Mouse (Mus musculus) heart, embryonic 11.5 days (tissue): Measurements from ENCODE around the gene Abcb8. TPM values are rescaled to one million over a fixed set of nuclear protein-coding genes. Genes with fewer than 3 reads are reported as not detected.

Source experiments
- ATAC-seq: fragments of 200-750 bp; cut with Nextera tagmentation; replicated peaks from 2 replicates; pipeline ENCODE4 v1.8.0; 2017; ENCODE audit warnings: moderate library complexity; ENCODE audit not compliant: insufficient number of reproducible peaks, low FRiP score, low TSS enrichment
- H3K27ac ChIP-seq: fragments of 300-500 bp; sonication (generic); 2 replicates; pipeline ENCODE4 v1.5.1; 2014; ENCODE audit warnings: mild to moderate bottlenecking, low read depth, low read length
- H3K27me3 ChIP-seq: fragments of 300-500 bp; sonication (generic); 2 replicates; pipeline ENCODE4 v1.6.1; 2014; ENCODE audit warnings: mild to moderate bottlenecking, low read length, mixed read lengths; ENCODE audit not compliant: control insufficient read depth, insufficient read depth
- H3K36me3 ChIP-seq: fragments of 300-500 bp; sonication (generic); 2 replicates; pipeline ENCODE4 v1.6.1; 2014; ENCODE audit warnings: mild to moderate bottlenecking, low read length, moderate library complexity, mixed read lengths; ENCODE audit not compliant: control insufficient read depth, insufficient read depth
- H3K4me1 ChIP-seq: fragments of 300-500 bp; sonication (generic); 2 replicates; pipeline ENCODE4 v1.6.1; 2014; ENCODE audit warnings: low read length; ENCODE audit not compliant: control insufficient read depth, insufficient read depth
- H3K4me2 ChIP-seq: fragments of 300-500 bp; sonication (generic); 2 replicates; pipeline ENCODE4 v1.6.1; 2014; ENCODE audit warnings: mild to moderate bottlenecking, moderate library complexity
- H3K4me3 ChIP-seq: fragments of 300-500 bp; sonication (generic); 2 replicates; pipeline ENCODE4 v1.5.1; 2014; ENCODE audit warnings: low read depth, low read length
- H3K9ac ChIP-seq: fragments of 300-500 bp; sonication (generic); 2 replicates; pipeline ENCODE4 v1.6.1; 2014; ENCODE audit warnings: mild to moderate bottlenecking, low read depth, low read length, moderate library complexity
- H3K9me3 ChIP-seq: fragments of 300-500 bp; sonication (generic); replicated peaks from 2 replicates; pipeline ENCODE4 v1.6.1; 2016; ENCODE audit warnings: low read length; ENCODE audit not compliant: control insufficient read depth
- WGBS: fragments of 180-500 bp; shearing (Covaris S2); extraction: QIAGEN DNeasy Blood & Tissue Kit; methylation state at CpG from one replicate; pipeline ENCODE4 v1.1.7; 2014; ENCODE audit not compliant: insufficient replicate concordance; 5-methylcytosine and 5-hydroxymethylcytosine counted together
- polyA plus RNA-seq: library from polyadenylated mRNA; unstranded; fragments of >200 nt; fragmentation: Nextera tagmentation; extraction: Ambion mirVana; gene quantifications from 2 replicates; pipeline ENCODE4 v1.2.1, GENCODE M21; 2014

Gene Abcb8
- polyA plus RNA-seq, 1 experiment from 2014 or later = 44.6 TPM

DNA sequence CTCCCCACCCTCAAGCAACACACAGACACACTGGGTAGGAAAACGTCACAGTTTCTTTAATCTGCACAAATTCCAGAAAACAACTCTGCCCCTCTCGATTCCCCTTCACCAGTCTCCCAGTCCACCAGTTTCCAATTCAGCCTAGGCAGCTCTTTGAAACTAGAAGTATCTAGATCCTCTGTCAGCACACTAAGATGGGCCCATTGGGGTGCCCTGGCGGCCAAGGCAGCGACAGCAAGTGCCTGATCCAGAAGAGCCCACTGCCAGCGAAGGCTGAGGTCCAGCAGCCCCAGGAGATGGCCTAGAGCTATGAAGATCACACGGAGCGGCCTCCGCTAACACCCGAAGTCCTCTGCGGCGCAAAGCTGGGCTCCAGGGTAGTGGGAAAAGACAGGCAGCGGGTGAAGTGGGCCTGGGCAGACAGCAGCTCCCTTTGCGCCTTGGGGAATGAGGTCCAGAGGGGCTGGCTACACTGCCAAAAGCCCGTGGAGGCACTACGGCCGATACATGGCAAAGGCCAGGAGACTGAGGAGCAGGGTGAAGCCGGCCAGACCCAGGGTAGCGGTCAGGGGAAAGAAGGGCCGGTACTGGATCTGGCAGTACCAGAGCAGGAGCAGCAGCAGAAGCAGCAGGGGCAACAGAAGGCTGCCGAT, 52.1 kb downstream of the Abcb8 start:
- H3K36me3 ChIP-seq = peaks cover 13% of the 10 kb centered on the region
- H3K9me3 ChIP-seq = no peaks in the 10 kb centered on the region
- H3K9ac ChIP-seq = peak overlapping the region; percentile 97
- peak overlapping the region; percentile 85 for H3K4me2 ChIP-seq
- peaks cover 22% of the 10 kb centered on the region for H3K4me1 ChIP-seq
- no peak for ATAC-seq
- peak overlapping the region; percentile 89 for H3K4me3 ChIP-seq
- H3K27ac ChIP-seq = peak overlapping the region; percentile 94
- WGBS = 54% methylated on average over 20 of the region's 20 CpGs
- H3K27me3 ChIP-seq = no peaks in the 10 kb centered on the region

GRCm38 (mm10) chr5:24446630-24447029, 53.2 kb downstream of the Abcb8 start:
- Histone ChIP-seq H3K36me3 (peaks cover 6% of the 10 kb centered on the region), H3K4me3 (no peak overlapping the region), H3K9ac (no peak overlapping the region), H3K4me2 (peak overlapping the region; percentile 83; the same call in 1 of the 2 replicates), H3K4me1 (peaks cover 27% of the 10 kb centered on the region), H3K9me3 (no peaks in the 10 kb centered on the region), H3K27me3 (no peaks in the 10 kb centered on the region), H3K27ac (no peak overlapping the region)
- no peak for ATAC-seq
- 89% methylated on average over 7 of the region's 7 CpGs for WGBS

DNA sequence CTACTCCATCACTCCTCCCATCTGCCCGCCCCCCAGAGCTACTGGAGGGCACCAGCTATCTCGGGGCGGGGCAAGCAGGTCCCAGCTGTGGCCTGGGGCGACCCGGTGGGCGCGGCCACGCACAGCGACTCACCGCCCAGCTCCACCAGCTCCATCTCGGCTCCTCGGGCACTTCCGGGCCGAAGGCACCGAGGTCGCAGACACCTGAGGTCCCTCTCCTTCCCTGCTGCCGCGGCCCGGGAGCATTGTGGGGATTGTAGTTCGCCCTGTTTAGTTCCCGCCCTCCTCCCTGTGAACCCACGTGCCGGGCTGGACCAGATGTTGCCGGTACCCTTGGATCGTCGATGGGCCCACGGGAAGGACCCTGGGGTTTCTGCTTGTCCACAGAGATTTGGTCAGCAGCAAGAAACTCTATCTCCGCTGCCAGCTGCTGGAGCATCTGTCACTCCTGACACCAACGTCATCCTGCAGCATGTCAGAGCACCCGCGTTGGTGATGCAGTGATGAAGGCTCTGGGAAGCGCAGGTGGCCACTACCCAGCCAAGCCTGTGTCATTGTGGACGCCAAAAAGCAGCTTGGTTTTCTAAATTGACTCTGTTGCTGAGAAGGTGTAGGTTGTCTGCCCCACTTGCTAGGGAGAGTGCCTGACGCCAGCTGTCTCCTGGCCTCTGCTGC, 54.3 kb downstream of the Abcb8 start, which contains the start of gene Tmub1:
Tmub1 (minus strand) TSS at position 231 of the 675 bp plus-strand sequence.
- no peaks in the 10 kb centered on the region for H3K9me3 ChIP-seq
- no peaks in the 10 kb centered on the region for H3K27me3 ChIP-seq
- 3% methylated on average over 34 of the region's 34 CpGs for WGBS
- peak within 1 kb of the TSS; percentile 68 for H3K4me3 ChIP-seq
- peak within 1 kb of the TSS; percentile 74 for H3K9ac ChIP-seq
- H3K4me1 ChIP-seq = peaks cover 27% of the 10 kb centered on the region
- H3K27ac ChIP-seq = peak within 1 kb of the TSS; percentile 72
- H3K4me2 ChIP-seq = peak within 1 kb of the TSS; percentile 83
- peak; percentile 64 for ATAC-seq
- H3K36me3 ChIP-seq = 0 out of 2 replicates have a peak, but pooled peaks cover 2% of the 10 kb centered on the region

DNA sequence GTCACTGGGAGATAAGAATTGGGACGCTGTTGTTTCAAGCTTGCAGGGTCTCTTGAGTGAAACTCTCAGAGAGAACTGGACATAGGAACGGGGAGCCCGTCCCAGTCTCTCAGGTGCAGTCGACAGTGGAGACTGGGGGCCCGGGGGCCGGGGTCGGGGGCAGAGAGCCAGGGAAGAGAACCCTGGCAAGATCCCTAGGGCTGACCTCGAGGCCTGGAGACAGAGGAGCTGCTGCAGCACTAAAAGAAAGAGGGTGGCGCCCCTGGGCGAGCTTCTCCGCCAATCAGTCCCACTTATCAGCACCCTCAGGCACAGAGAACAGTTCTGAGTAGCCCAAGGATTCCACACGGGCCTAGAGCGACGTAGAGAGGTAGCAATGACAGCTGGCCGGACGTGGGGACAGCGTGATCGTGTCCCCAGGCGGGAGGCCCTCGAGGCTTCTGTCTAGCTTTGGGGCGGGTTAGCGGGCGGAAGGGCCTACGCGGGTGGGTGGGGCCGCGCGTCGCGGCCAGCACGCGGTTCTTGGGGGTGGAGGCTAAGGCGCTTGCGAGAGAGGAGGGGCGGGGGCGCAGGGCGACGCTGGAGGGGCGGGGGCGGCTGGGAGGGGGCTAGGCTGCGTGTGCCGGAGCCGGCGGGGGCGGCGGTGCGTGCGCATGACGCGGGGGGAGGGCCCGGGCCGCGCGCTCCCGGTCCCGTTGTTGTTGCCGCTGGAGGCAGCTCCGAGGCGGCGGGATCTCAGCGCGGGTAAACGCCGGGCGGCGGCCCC, 58.0 kb downstream of the Abcb8 start:
- Histone ChIP-seq H3K9me3 (no peaks in the 10 kb centered on the region), H3K27me3 (no peaks in the 10 kb centered on the region), H3K9ac (peak overlapping the region; percentile 88), H3K4me2 (peak overlapping the region; percentile 79), H3K36me3 (no peaks in the 10 kb centered on the region), H3K27ac (peak overlapping the region; percentile 89), H3K4me1 (peaks cover 44% of the 10 kb centered on the region), H3K4me3 (peak overlapping the region; percentile 86)
- WGBS = 1% methylated on average over 42 of the region's 66 CpGs
- ATAC-seq = peak; percentile 76

DNA sequence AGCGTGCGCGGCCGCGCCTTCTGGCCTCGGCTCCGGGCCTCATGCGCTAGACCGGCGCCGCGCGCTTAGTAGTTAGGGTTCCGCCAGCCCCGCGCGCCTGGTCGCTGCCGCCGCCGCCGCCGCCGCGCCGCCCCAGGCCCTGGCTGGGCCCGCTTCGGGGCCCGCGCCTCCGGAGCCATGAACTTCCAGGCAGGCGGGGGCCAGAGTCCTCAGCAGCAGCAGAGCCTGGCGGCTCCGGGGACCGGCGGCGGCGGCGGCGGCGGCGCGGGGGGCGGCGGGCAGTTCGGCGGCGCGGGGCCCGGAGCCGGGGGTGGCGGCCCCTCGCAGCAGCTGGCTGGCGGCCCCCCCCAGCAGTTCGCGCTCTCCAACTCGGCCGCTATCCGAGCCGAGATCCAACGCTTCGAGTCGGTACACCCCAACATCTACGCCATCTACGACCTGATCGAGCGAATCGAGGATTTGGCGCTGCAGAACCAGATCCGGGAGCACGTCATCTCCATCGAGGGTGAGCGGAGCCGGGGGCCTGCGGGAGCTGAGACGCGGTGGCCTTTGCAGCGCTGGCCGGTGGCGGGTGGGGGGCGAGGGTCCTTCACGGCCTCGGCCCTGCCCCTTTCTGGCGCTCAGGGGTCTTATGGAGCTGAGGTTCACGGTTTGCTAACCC, 58.7 kb downstream of the Abcb8 start, which contains the start of gene Agap3:
Agap3 (plus strand) TSS at position 148 of the 661 bp plus-strand sequence.
- peaks cover 44% of the 10 kb centered on the region for H3K4me1 ChIP-seq
- H3K4me2 ChIP-seq = peak within 1 kb of the TSS; percentile 79
- no peaks in the 10 kb centered on the region for H3K9me3 ChIP-seq
- no peaks in the 10 kb centered on the region for H3K27me3 ChIP-seq
- no peaks in the 10 kb centered on the region for H3K36me3 ChIP-seq
- peak within 1 kb of the TSS; percentile 86 for H3K4me3 ChIP-seq
- peak within 1 kb of the TSS; percentile 88 for H3K9ac ChIP-seq
- peak within 1 kb of the TSS; percentile 89 for H3K27ac ChIP-seq
- WGBS = 0% methylated on average over 67 of the region's 85 CpGs
- no peak; the same call in 1 of the 2 replicates for ATAC-seq

- under 1% methylated on average over 29 of the region's 29 CpGs for WGBS
- peak overlapping the region; percentile 86 for H3K4me3 ChIP-seq
- peaks cover 41% of the 10 kb centered on the region for H3K4me1 ChIP-seq
- H3K27me3 ChIP-seq = no peaks in the 10 kb centered on the region
- 0 out of 2 replicates have a peak, but pooled peaks have one; percentile 5 for ATAC-seq
- H3K4me2 ChIP-seq = peak overlapping the region; percentile 79
- no peaks in the 10 kb centered on the region for H3K36me3 ChIP-seq
- H3K27ac ChIP-seq = peak overlapping the region; percentile 89
- H3K9me3 ChIP-seq = no peaks in the 10 kb centered on the region
- H3K9ac ChIP-seq = peak overlapping the region; percentile 88
Measured at GRCm38 (mm10) chr5:24452691-24453233, 59.3 kb downstream of the Abcb8 start.

DNA sequence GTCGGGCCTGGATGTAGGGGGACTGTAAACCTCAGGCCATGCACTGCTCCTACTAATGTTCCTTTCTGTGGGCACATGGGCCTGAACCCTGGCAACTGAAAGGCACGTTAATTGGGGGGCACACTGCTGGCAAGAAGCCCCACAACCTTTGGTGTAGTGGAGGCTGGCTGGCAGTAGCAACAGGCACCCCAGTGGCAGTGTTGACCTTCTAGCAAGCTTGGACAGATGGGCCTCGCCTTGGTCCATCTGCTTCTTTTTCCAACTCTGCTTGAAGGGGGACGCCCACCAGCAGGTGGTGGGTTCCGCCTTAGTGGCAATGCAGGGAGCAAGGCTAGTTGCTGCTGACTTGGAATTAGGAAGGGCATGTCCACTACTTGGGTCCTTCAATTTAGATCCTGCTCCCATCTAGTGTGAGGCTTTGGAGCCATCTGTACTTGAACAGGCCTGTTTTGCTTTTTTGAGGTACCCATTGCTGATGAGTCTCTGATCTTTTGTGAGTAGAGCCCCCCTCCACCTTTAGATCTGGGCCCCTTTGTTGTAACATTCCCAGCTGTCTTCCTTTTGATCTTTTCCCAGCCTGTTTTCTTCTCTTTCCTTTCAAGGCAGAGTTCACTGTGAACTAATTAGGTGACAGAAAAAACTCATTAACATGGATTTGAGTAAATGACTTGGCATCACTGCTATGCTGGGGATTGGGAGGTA, 60.0 kb downstream of the Abcb8 start:
- Histone ChIP-seq H3K9ac (peak overlapping the region; percentile 88), H3K4me3 (peak overlapping the region; percentile 86), H3K4me1 (peaks cover 36% of the 10 kb centered on the region), H3K27ac (peak overlapping the region; percentile 89; the same call in 1 of the 2 replicates), H3K4me2 (peak overlapping the region; percentile 79), H3K9me3 (no peaks in the 10 kb centered on the region), H3K27me3 (no peaks in the 10 kb centered on the region), H3K36me3 (no peaks in the 10 kb centered on the region)
- 23% methylated on average over 5 of the region's 5 CpGs for WGBS
- ATAC-seq = no peak
